Mouse (Mus musculus): ENCODE results near the gene Ccdc141.

GRCm38 (mm10) chr2:77173821-77174220 is 3.4 kb upstream of the Ccdc141 start:
- TF ChIP-seq CTCF (IDR thresholded peaks at IDR 0.05; ENCODE audit: extremely low read depth, insufficient read depth, low read length) (no peak), POLR2A (IDR thresholded peaks at IDR 0.05; ENCODE audit: extremely low read depth, insufficient read depth, low read length) (no peak)

All from cortical plate, adult 2 months (tissue).